Mouse (Mus musculus): ENCODE results near the gene Adgrb3.

Gene Adgrb3

DNA sequence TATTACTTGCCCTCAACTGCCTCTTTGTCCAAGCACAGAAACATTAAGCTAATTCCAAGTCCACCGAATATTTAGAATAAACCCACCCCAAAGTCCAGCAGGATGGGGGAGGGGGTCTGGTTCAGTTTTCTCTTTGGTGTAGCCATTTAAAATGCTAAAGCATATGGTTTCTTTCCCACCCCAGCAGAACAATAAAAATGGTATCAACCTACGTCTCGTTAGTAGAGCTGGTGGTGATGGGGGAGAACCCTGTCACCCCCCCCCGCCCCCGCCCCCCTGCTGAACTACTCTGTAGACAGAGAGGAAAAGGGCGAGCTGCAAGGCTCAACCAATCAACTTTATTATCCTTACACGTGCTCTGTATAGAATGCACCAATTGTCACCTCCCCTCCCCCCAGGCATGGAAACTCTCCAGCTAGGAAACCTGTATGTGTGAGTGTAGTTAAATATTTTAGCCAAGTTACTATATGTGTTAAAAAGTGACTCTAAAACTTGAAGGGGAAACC lies 600.2 kb downstream of the Adgrb3 start:
- no peak for DNase-seq

DNA sequence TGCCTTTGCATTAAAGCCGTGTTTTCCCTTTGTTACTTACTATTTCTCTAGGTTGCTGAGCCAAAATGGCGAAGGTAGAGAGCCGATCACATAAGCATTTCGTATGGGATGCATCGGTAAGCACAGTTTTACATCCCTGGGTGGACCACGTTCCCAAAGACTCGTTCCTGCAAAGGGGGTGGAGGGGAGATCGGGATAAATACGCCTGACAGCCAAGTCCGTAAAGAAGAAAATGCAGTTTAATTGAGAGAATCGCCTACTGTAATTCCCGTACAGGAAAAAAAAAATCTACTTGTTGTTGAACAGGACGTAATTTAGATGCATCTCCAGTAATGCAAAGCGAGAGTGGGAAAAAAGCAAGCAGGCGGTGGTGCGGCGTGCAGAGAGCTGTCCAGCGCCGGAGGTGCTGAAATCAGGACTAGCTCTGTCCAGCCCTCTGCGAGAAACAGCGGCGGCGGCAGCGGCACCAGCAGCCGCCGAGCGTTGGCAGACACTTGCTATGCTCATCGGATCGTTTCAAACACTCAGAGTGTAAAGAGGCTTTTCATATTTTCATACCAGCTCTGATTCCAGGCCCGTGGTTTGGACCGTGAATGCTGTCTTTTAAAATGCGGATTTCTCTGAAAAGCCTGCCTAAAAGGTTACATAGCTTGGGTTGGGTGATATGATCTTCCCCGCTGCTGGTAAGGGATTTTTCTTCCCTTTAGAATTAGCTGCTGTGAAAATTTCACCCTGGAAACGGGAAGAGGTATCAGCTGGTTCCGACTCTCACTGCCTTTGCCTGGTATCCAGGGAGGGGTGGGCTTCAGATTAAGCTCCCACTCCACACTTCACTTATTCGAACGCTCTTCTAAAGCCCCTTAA lies 600.9 kb downstream of the Adgrb3 start:
- peak; percentile 78 for DNase-seq

DNA sequence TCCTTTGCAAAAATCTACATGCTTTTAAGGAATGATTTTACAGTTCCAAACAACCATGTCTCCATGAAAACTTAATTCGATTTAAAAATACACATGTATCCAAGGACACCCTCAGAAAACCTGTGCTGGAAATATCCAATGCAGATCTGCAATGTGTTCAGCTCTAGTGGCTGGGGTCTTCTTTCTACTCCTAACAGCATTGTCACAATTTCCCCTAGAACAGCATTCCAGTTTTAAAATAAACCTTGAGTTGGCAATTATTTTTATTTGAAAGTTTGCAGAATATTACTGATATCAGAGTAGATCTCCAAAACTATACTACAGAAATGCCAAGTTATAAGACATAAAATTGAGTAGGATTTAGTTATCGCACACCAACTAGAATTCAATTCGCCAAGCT lies 601.6 kb downstream of the Adgrb3 start:
- no peak for DNase-seq

DNA sequence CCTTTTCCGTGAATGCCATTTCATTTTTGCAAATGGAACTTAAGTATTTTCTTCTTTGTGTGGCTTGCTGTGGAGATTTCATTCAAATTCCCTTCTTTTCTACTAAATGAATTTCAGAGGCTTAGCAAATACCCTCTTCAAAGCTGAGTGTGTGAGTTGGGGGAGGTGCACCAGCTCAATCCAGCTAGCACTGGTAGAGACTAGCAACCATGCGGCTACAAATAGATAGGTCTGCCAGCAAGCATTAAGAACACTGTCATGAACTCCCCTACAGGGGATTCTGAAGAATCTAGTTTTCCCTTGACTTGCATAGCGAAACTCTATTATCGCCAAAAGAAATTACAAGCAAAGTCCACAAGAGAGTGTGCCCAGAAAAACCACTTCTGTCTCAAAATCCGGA lies 624.9 kb downstream of the Adgrb3 start:
- DNase-seq = no peak

DNA sequence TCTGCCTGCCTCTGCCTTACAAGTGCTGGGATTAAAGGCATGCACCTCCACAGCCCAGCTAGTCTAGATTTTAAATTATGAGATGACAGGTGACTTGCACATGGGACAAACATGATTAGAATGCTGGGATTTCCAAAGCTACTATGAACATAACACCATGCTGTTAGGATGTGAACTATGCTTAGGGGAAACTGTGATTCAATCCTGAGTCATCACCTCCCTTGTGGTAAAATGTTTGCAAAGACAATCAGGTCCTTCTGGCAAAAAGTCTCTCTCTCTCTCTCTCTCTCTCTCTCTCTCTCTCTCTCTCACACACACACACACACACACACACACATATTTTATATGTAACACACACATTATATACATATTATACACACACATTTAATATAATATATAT lies 630.1 kb downstream of the Adgrb3 start:
- no peak for DNase-seq

- no peak for DNase-seq
Measured at GRCm38 (mm10) chr1:25191986-25192385, 637.5 kb downstream of the Adgrb3 start.

DNA sequence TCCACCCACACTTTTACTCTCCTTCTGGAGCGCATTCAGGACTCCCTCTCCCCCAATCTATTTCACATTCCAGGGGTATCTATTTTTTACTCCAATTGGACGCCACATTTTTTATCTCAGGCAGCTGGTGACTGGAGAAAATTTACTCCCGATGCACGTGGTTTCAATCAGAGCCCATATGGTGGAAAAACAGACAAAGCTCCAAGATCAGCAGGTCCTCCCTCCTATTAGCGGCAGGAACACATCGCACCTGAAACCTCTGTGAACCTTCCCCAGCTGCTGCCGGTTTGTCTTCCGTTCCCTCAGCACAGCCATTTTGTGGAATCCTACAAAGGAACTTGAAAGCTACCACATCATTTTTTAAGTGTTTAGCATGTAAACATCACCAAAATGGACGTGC lies 640.2 kb downstream of the Adgrb3 start:
- no peak for DNase-seq

DNA sequence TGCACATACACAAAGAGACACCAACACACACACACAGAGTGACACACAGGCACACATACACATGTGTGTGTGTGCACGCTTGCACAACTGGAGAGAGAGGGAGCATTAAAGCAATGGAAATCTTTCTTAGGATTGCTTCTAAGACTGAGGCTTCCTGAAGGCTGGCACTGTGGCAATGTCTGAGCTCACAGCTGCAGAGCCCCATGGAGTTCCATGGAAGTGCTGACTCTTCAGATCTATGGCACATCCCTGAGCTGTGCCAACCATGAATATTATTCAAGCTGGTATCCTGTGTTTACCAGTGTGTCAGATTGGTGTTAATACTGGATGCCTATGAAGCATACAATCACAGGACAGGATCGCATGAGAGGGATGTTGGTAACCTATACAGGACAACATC lies 643.6 kb downstream of the Adgrb3 start:
- DNase-seq = no peak

DNA sequence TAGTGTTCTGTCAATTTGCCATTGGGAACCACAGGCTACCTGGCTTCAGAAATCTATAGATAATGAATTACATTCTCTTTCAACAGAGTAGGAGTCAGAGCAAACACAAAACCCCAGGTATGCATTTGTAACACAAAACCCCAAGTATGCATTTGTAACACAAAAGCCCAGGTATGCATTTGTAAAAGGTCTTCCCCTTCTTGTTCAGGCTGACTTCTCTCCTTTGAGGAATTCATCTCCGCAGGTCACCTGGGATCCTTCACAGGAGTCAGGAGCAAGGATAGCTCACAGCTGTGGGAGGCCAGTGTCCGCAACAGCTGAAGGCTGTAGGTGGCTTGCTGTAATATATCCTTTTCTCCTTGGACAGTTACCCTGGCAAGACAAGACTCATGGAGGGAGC lies 647.6 kb downstream of the Adgrb3 start:
- no peak for DNase-seq

DNA sequence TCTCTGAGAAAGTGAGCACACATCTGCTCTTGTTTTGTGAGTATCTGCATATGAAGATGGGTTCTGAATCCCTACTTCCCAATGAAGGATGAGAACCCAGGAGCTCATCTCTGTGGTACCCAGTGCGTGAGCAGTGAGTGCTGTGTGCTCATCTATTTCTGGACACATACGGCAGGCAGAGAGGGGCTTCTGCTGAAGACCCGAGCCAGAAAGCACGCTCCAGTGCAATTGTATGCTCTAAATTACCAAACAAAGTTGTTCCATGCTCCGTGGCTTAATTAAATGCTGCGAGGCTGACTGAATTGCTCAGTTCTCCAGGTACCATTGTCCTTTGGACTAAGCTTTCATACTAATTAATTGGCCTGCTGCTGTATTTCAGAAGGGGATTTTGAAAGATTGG lies 648.9 kb downstream of the Adgrb3 start:
- DNase-seq = no peak

GRCm38 (mm10) chr1:25179860-25180582 lies 649.5 kb downstream of the Adgrb3 start:
- DNase-seq = no peak

GRCm38 (mm10) chr1:25178347-25179130 lies 651.0 kb downstream of the Adgrb3 start:
- no peak for DNase-seq

- no peak for DNase-seq
Measured at GRCm38 (mm10) chr1:25167120-25167519, 662.4 kb downstream of the Adgrb3 start.

GRCm38 (mm10) chr1:25166036-25166796 lies 663.3 kb downstream of the Adgrb3 start:
- no peak for DNase-seq

GRCm38 (mm10) chr1:25163561-25163960 lies 665.9 kb downstream of the Adgrb3 start:
- DNase-seq = no peak

GRCm38 (mm10) chr1:25146206-25146605 lies 683.3 kb downstream of the Adgrb3 start:
- no peak for DNase-seq

GRCm38 (mm10) chr1:25132150-25132824 lies 697.2 kb downstream of the Adgrb3 start:
- no peak for DNase-seq

GRCm38 (mm10) chr1:25115512-25115911 lies 714.0 kb downstream of the Adgrb3 start:
- no peak for DNase-seq

DNA sequence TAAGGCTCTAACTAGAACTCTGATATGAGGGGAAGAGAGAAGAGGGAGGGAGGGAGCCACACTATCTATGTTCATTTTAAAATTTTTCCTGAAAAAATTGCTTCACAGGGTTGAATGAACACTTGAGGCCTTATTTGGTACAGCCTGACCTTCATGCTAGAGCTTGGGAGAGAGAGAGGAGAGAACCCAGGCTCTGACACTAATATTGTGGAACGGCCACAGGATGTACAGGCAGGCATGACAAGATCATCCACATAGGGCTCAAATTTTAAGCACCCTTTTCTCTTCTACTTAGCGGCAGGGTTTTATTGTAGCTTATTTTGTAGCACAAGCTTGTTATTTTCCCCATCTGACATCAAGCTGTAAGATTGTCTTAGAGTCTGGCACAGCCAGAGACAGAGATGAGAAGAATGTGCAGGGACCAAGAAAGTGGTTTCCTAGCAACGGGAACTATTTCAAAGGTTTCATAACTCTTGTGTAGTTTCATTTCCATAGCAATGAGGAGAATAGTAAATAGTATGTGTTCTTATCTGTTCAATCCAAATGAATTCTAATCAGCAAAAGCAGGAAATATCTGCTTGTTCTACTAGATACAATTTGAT lies 721.9 kb downstream of the Adgrb3 start:
- DNase-seq = no peak

DNA sequence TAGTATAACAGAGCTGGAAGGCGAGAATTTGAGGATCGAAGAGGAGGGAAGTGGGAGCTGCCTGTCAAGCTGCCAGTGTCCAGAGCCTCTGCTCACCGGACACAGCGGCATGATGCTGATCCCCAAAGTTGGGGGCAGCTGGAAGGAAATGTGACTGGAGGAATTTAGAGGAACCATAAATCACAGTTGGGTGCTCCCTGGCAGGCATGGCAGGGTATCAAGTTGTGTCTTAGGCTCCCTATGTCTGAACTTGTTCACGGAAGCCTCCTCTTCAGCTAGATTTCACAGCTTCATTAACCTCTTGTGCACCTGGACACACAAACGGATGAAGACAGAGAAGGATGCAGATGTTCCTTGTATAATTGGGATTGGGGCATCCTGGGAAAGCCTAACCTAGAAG lies 722.8 kb downstream of the Adgrb3 start:
- no peak for DNase-seq

- peak; percentile 72 for DNase-seq
Measured at GRCm38 (mm10) chr1:25105367-25105766, 724.1 kb downstream of the Adgrb3 start.
